Mouse (Mus musculus) CH12.LX (cell line): ENCODE results near the gene Slc25a17. TPM values are rescaled to one million over a fixed set of nuclear protein-coding genes. Genes with fewer than 3 reads are reported as not detected.

Source experiments
- DNase-seq: peaks from one replicate; pipeline ENCODE4 v3.0.0-alpha.2; 2013; ENCODE audit errors: extremely low read depth
- H3K27ac ChIP-seq: 2 replicates; pipeline ENCODE4 v1.5.1; 2012; ENCODE audit warnings: low read depth, mild to moderate bottlenecking, control low read depth, moderate library complexity; ENCODE audit not compliant: insufficient read depth
- H3K27me3 ChIP-seq: replicated peaks from 2 replicates; pipeline ENCODE3; 2012; ENCODE audit warnings: inconsistent platforms
- H3K36me3 ChIP-seq, 2 experiments: replicated peaks in 1 of 2; 2 replicates each; pipeline versions ENCODE3 to v1.6.1; 2012; ENCODE audit warnings: inconsistent platforms in 1 of 2, low read length in 1 of 2, mild to moderate bottlenecking in 1 of 2, mixed read lengths in 1 of 2, moderate library complexity in 1 of 2; ENCODE audit not compliant: control insufficient read depth in 1 of 2, insufficient read depth in 1 of 2
- H3K4me1 ChIP-seq, 2 experiments: 2 replicates each; pipeline ENCODE4 v1.6.1; 2012; ENCODE audit warnings: inconsistent platforms in 1 of 2, moderate library complexity in 1 of 2; ENCODE audit not compliant: insufficient read depth in 2 of 2, control insufficient read depth in 1 of 2
- H3K4me2 ChIP-seq: 2 replicates; pipeline ENCODE4 v1.6.1; 2012; ENCODE audit warnings: low read depth, mild to moderate bottlenecking, control low read depth; ENCODE audit not compliant: poor library complexity, insufficient read depth, severe bottlenecking
- H3K4me3 ChIP-seq, 3 experiments: fragments of 150-350 bp in 1 of 3; sonication (generic) in 1 of 3; replicated peaks in 1 of 3; 2 replicates each; pipeline versions ENCODE3 to v1.5.1; 2011 to 2012; ENCODE audit warnings: low read depth in 2 of 3, low read length in 2 of 3, mild to moderate bottlenecking in 2 of 3, moderate library complexity in 2 of 3, control low read depth in 1 of 3, improper control_type of control experiment in 1 of 3, inconsistent platforms in 1 of 3, mixed read lengths in 1 of 3; ENCODE audit not compliant: poor library complexity in 1 of 3
- H3K79me2 ChIP-seq: replicated peaks from 2 replicates; pipeline ENCODE4 v1.6.1; 2012; ENCODE audit warnings: mild to moderate bottlenecking, moderate library complexity; ENCODE audit not compliant: control insufficient read depth, poor library complexity, insufficient read depth, severe bottlenecking; ENCODE audit errors: extremely low read depth
- H3K9ac ChIP-seq: 2 replicates; pipeline ENCODE4 v1.6.1; 2012; ENCODE audit warnings: low read depth, mild to moderate bottlenecking, control low read depth, moderate library complexity; ENCODE audit not compliant: insufficient read depth
- H3K9me3 ChIP-seq: replicated peaks from 2 replicates; pipeline ENCODE3; 2012; ENCODE audit warnings: low read length, inconsistent platforms, mixed read lengths
- BHLHE40 ChIP-seq: IDR thresholded peaks from 2 replicates; pipeline ENCODE4 v1.6.1; 2011; ENCODE audit warnings: mild to moderate bottlenecking, low read depth, low read length, improper control_type of control experiment
- CHD1 ChIP-seq: IDR thresholded peaks from 2 replicates; pipeline ENCODE4 v1.6.1; 2012; ENCODE audit warnings: low read depth, low read length, improper control_type of control experiment, inconsistent platforms
- ETS1 ChIP-seq: conservative IDR thresholded peaks from 2 replicates; pipeline ENCODE4 v1.6.1; 2012; ENCODE audit warnings: low read depth, mild to moderate bottlenecking, inconsistent platforms, low read length, improper control_type of control experiment, moderate library complexity
- GABPA ChIP-seq: IDR thresholded peaks from 2 replicates; pipeline ENCODE4 v1.6.1; 2012; ENCODE audit warnings: low read depth, low read length, improper control_type of control experiment, inconsistent platforms; ENCODE audit not compliant: insufficient replicate concordance
- HCFC1 ChIP-seq: IDR thresholded peaks from 2 replicates; pipeline ENCODE4 v1.6.1; 2012; ENCODE audit warnings: low read depth, mild to moderate bottlenecking, inconsistent platforms, low read length, improper control_type of control experiment
- JUN ChIP-seq: IDR thresholded peaks from 2 replicates; pipeline ENCODE4 v1.6.1; 2011; ENCODE audit warnings: low read depth, mild to moderate bottlenecking, low read length, improper control_type of control experiment, moderate library complexity; ENCODE audit not compliant: insufficient read depth
- JUND ChIP-seq: conservative IDR thresholded peaks from 2 replicates; pipeline ENCODE4 v1.6.1; 2011; ENCODE audit warnings: low read depth, low read length, improper control_type of control experiment
- KAT2A ChIP-seq: IDR thresholded peaks from 2 replicates; pipeline ENCODE4 v1.6.1; 2012; ENCODE audit warnings: low read length, improper control_type of control experiment, inconsistent platforms; ENCODE audit not compliant: insufficient replicate concordance
- NELFE ChIP-seq: IDR thresholded peaks from 2 replicates; pipeline ENCODE4 v1.6.1; 2011; ENCODE audit warnings: low read depth, low read length, improper control_type of control experiment
- NRF1 ChIP-seq: IDR thresholded peaks from 2 replicates; pipeline ENCODE4 v1.6.1; 2014; ENCODE audit warnings: low read depth, mild to moderate bottlenecking, inconsistent platforms, low read length, improper control_type of control experiment, moderate library complexity
- PAX5 ChIP-seq: IDR thresholded peaks from 2 replicates; pipeline ENCODE4 v1.6.1; 2012; ENCODE audit warnings: low read length, inconsistent platforms, mixed read lengths
- POLR2A ChIP-seq: IDR thresholded peaks from 2 replicates; pipeline ENCODE4 v1.6.1; 2011; ENCODE audit warnings: low read depth, mild to moderate bottlenecking, improper control_type of control experiment, low read length
- POLR2AphosphoS2 ChIP-seq: IDR thresholded peaks from 2 replicates; pipeline ENCODE4 v1.6.1; 2011; ENCODE audit warnings: low read depth, low read length, improper control_type of control experiment
- SIN3A ChIP-seq: IDR thresholded peaks from 2 replicates; pipeline ENCODE4 v1.6.1; 2012; ENCODE audit warnings: low read length, improper control_type of control experiment, inconsistent platforms
- TBP ChIP-seq: conservative IDR thresholded peaks from 2 replicates; pipeline ENCODE4 v1.6.1; 2011; ENCODE audit warnings: low read depth, low read length, improper control_type of control experiment
- TCF12 ChIP-seq: IDR thresholded peaks from 2 replicates; pipeline ENCODE4 v1.6.1; 2014; ENCODE audit warnings: low read depth, mild to moderate bottlenecking, inconsistent platforms, low read length, improper control_type of control experiment
- USF1 ChIP-seq: IDR thresholded peaks from 2 replicates; pipeline ENCODE4 v1.6.1; 2014; ENCODE audit warnings: low read depth, mild to moderate bottlenecking, inconsistent platforms, low read length, improper control_type of control experiment
- ZC3H11A ChIP-seq: IDR thresholded peaks from 2 replicates; pipeline ENCODE4 v1.6.1; 2012; ENCODE audit warnings: low read depth, mild to moderate bottlenecking, inconsistent platforms, low read length, improper control_type of control experiment
- ZMIZ1 ChIP-seq: IDR thresholded peaks from 2 replicates; pipeline ENCODE4 v1.6.1; 2012; ENCODE audit warnings: low read depth, mild to moderate bottlenecking, inconsistent platforms, low read length, improper control_type of control experiment
- dilution Hi-C: fragments of 300-500 bp; cut with MboI; formaldehyde crosslinking; loops from 2 replicates; pipeline ENCODE4 v1.14.3; 2020; ENCODE audit warnings: low sequenced_read_pairs; ENCODE audit not compliant: extremely low pct_unique_long_range_greater_than_20kb, extremely low pct_ligation_motif_present
- in situ Hi-C: fragments of 300-500 bp; cut with MboI; formaldehyde crosslinking; loops from 3 replicates; pipeline ENCODE4 v1.14.3; 2019; ENCODE audit warnings: low sequenced_read_pairs, low pct_ligation_motif_present, low pct_unique_long_range_greater_than_20kb, mixed read lengths
- polyA plus RNA-seq: library from polyadenylated mRNA; unstranded; fragments of >175 nt; gene quantifications from 2 replicates; pipeline ENCODE4 v1.2.1, GENCODE M21; 2012; ENCODE audit warnings: low read depth; ENCODE audit not compliant: insufficient read length
- total RNA-seq, 2 experiments: library from RNA; depleted of rRNA; stranded (reverse); fragments of 300-350 nt in 1 of 2; fragments of >200 nt in 1 of 2; gene quantifications; 2 replicates each; pipeline ENCODE4 v1.2.3; 2012 to 2014

Gene Slc25a17
- total and polyA plus RNA-seq, 3 experiments = 48.0 to 99.4 (median 76.9) TPM

- dilution Hi-C loops = no loop called here
- in situ Hi-C loops = no loop called here
- TF ChIP-seq TBP = no peak
- no peak for TF ChIP-seq JUND
- TF ChIP-seq POLR2A = no peak
- no peak for TF ChIP-seq KAT2A
- TF ChIP-seq TCF12 = no peak
- TF ChIP-seq ZC3H11A = no peak
- no peak for TF ChIP-seq ZMIZ1
- no peak for TF ChIP-seq POLR2AphosphoS2
- TF ChIP-seq SIN3A = no peak
- Histone ChIP-seq H3K4me1 (no peaks in the 10 kb centered on the region), H3K27ac (no peak overlapping the region), H3K36me3 (peaks cover 55 to 85% of the 10 kb centered on the region in 2 experiments), H3K9ac (no peak overlapping the region), H3K4me3 (no peak overlapping the region), H3K27me3 (no peaks in the 10 kb centered on the region), H3K4me2 (no peak overlapping the region), H3K79me2 (peaks cover 3% of the 10 kb centered on the region), H3K9me3 (no peaks in the 10 kb centered on the region)
- DNase-seq = no peak
Measured at GRCm38 (mm10) chr15:81374621-81375020, 14.0 kb upstream of the Slc25a17 start.

- in situ Hi-C loops = no loop called here
- no peak for DNase-seq
- TF ChIP-seq USF1 (no peak), KAT2A (no peak), ETS1 (no peak), CHD1 (no peak), SIN3A (no peak), BHLHE40 (no peak), NRF1 (no peak), NELFE (no peak), HCFC1 (no peak), GABPA (no peak), JUN (no peak), PAX5 (no peak)
- TF ChIP-seq, all 38 proteins: peak for 0
Measured at GRCm38 (mm10) chr15:81370356-81370755, 9.7 kb upstream of the Slc25a17 start.

More at GRCm38 (mm10) chr15:81370356-81370755, 9.7 kb upstream of the Slc25a17 start:
- no peaks in the 10 kb centered on the region for H3K9me3 ChIP-seq
- H3K4me1 ChIP-seq = no peaks in the 10 kb centered on the region
- no peak overlapping the region for H3K4me2 ChIP-seq
- no peak overlapping the region for H3K9ac ChIP-seq
- H3K27me3 ChIP-seq = no peaks in the 10 kb centered on the region
- peaks cover 47 to 91% of the 10 kb centered on the region in 2 experiments for H3K36me3 ChIP-seq
- dilution Hi-C loops = no loop called here
- no peak overlapping the region for H3K27ac ChIP-seq
- H3K79me2 ChIP-seq = no peaks in the 10 kb centered on the region; the same call in 1 of the 2 replicates
- no peak overlapping the region for H3K4me3 ChIP-seq
